Mouse (Mus musculus) hindbrain, embryonic 16.5 days (tissue): ENCODE measurements at regions not wholly inside any gene's neighbourhood (a gene's known extent, or its start where the extent isn't known, plus 50 kb on each side); places are given as distances from the start of the nearest gene placed in this dataset.
"Not testable (repeated sequence)": the region's sequence is repeated elsewhere in the genome, so short reads cannot be mapped to it uniquely, and the experiment has no call there.

Experiments
- ATAC-seq: fragments of 200-750 bp; cut with Nextera tagmentation; 2 replicates; pipeline ENCODE4 v1.8.0; 2017; ENCODE audit warnings: moderate TSS enrichment, moderate library complexity
- H3K27ac ChIP-seq: fragments of 300-500 bp; sonication (generic); 2 replicates; pipeline ENCODE4 v1.5.1; 2014; ENCODE audit warnings: low read depth, mild to moderate bottlenecking, control low read depth, low read length, moderate library complexity
- H3K27me3 ChIP-seq: fragments of 300-500 bp; sonication (generic); replicated peaks from 2 replicates; pipeline ENCODE4 v1.6.1; 2014; ENCODE audit warnings: low read length; ENCODE audit not compliant: control insufficient read depth, insufficient read depth
- H3K36me3 ChIP-seq: fragments of 300-500 bp; sonication (generic); 2 replicates; pipeline ENCODE4 v1.6.1; 2014; ENCODE audit warnings: mild to moderate bottlenecking, low read length, moderate library complexity, mixed read lengths; ENCODE audit not compliant: control insufficient read depth, insufficient read depth
- H3K4me1 ChIP-seq: fragments of 300-500 bp; sonication (generic); 2 replicates; pipeline ENCODE4 v1.6.1; 2014; ENCODE audit warnings: low read depth, low read length; ENCODE audit not compliant: control insufficient read depth, insufficient read depth
- H3K4me2 ChIP-seq: fragments of 300-500 bp; sonication (generic); 2 replicates; pipeline ENCODE4 v1.6.1; 2014; ENCODE audit warnings: mild to moderate bottlenecking, low read length, control low read depth, moderate library complexity
- H3K4me3 ChIP-seq: fragments of 300-500 bp; sonication (generic); 2 replicates; pipeline ENCODE4 v1.5.1; 2014; ENCODE audit warnings: mild to moderate bottlenecking, low read length, control low read depth, moderate library complexity
- H3K9ac ChIP-seq: fragments of 300-500 bp; sonication (generic); 2 replicates; pipeline ENCODE4 v1.6.1; 2014; ENCODE audit warnings: low read depth, mild to moderate bottlenecking, control low read depth, low read length, moderate library complexity
- H3K9me3 ChIP-seq: fragments of 300-500 bp; sonication (generic); 2 replicates; pipeline ENCODE4 v1.6.1; 2014; ENCODE audit warnings: mild to moderate bottlenecking, low read length, moderate library complexity; ENCODE audit not compliant: control insufficient read depth
- WGBS: fragments of 180-500 bp; shearing (Covaris S2); extraction: QIAGEN DNeasy Blood & Tissue Kit; methylation state at CpG from one replicate; pipeline ENCODE4 v1.1.7; 2014; 5-methylcytosine and 5-hydroxymethylcytosine counted together

DNA sequence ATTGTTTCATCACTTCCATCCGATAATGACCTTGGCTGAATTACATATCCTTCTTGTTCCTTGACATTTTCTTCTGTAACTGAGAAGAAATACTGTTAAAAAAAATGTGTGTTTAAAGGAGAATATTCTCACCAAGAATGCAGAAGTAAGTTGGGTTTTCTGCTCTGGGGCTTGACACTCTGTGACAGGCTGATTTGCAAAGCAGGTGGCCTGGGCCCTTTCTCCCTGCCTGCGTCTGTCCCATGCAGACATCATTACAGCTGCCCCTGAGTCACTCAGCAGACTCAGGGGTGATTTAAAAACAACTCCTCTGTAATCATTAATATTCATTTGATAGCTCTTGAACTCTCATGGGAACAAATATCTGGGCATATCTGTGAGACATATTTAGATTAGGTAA, 229.4 kb upstream of the Synpr start:
- ATAC-seq, result no peak

GRCm38 (mm10) chr14:13042536-13042935, 219.7 kb upstream of the Cadps start:
- H3K4me1 ChIP-seq, H3K4me2 ChIP-seq, H3K4me3 ChIP-seq, H3K27me3 ChIP-seq, ATAC-seq, H3K27ac ChIP-seq, H3K9me3 ChIP-seq, H3K9ac ChIP-seq, H3K36me3 ChIP-seq: not testable (repeated sequence)
- 48% methylated on average over 3 of the region's 3 CpGs for WGBS

More for the DNA sequence above, 229.4 kb upstream of the Synpr start:
- Histone ChIP-seq H3K4me3 (no peak overlapping the region), H3K4me2 (no peak overlapping the region), H3K27ac (no peak overlapping the region), H3K36me3 (no peaks in the 10 kb centered on the region), H3K4me1 (no peaks in the 10 kb centered on the region), H3K9me3 (no peaks in the 10 kb centered on the region), H3K9ac (no peak overlapping the region), H3K27me3 (no peaks in the 10 kb centered on the region)
- WGBS, result 71% methylated on average over 2 of the region's 2 CpGs

DNA sequence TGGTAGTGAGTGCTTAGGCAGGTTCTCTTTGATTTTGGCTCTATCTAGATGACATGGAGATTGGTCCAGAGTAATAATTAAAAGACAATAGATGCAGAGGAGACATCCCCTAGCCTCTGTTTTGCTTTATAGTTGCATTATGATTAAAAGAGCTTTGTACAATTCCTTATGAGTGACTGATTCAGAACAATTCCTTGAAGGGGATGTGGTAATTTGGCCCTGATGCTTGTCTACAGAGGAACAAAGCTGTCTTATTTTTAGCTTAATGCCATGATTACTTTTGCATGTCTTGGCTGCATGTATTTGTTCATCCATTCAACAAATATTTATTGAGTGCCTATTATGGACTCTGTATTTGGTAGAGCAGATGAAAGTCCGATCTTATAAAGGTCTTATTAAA, 218.9 kb upstream of the Cadps start:
- no peaks in the 10 kb centered on the region for H3K27me3 ChIP-seq
- no peak overlapping the region for H3K4me2 ChIP-seq
- H3K4me1 ChIP-seq, result no peaks in the 10 kb centered on the region
- H3K36me3 ChIP-seq, result no peaks in the 10 kb centered on the region
- no peak overlapping the region for H3K27ac ChIP-seq
- no peak overlapping the region for H3K4me3 ChIP-seq
- no peak overlapping the region for H3K9ac ChIP-seq
- 89% methylated on average over 1 of the region's 1 CpGs for WGBS
- no peaks in the 10 kb centered on the region for H3K9me3 ChIP-seq
- no peak for ATAC-seq

DNA sequence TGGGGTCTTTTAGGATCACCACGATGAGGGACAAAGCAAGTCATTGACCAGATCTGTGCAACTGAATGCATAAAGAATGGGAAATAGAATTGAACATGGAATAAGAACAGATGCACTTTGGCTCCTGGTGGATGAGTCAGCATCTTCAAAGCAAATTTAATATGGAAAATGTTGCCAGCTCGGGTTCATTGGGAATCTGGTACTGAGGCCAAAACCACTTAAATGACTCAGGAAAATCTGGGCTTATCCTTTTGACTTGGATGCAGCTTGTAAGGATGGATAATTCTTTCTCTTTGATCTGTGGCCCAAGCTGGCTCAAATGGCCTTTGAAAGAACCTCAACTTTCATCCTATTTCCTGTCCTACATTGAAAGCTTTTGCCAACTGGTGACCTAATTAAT, 217.3 kb upstream of the Cadps start:
- H3K4me1 ChIP-seq, result no peaks in the 10 kb centered on the region
- no peaks in the 10 kb centered on the region for H3K9me3 ChIP-seq
- H3K27me3 ChIP-seq, result no peaks in the 10 kb centered on the region
- no peak overlapping the region for H3K9ac ChIP-seq
- H3K27ac ChIP-seq, result no peak overlapping the region
- H3K36me3 ChIP-seq, result no peaks in the 10 kb centered on the region
- H3K4me2 ChIP-seq, result no peak overlapping the region
- 80% methylated on average over 2 of the region's 2 CpGs for WGBS
- no peak for ATAC-seq
- H3K4me3 ChIP-seq, result no peak overlapping the region

DNA sequence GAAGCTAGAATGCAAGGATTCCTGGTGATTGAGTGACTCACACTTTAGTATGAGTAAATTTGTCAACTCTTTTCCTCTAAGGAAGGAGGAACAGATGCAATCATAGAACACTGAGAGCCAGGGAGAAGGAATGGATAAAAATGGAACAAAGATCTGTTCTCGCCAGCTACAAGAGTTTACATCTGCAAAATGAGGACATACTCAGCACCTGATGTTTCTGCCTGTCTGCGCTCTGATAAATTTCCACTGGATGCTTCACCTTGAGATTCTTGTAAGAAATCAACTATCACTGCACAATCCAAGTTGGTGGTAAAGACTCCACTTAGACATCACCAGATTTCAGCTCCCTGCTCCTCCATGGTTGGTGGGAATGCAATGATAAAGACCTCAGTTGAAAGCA, 214.5 kb upstream of the Cadps start:
- 86% methylated on average over 2 of the region's 2 CpGs for whole genome bisulfite sequencing
- Histone ChIP-seq H3K9me3 (no peaks in the 10 kb centered on the region), H3K4me3 (no peak overlapping the region), H3K27me3 (no peaks in the 10 kb centered on the region), H3K36me3 (no peaks in the 10 kb centered on the region), H3K9ac (no peak overlapping the region), H3K4me1 (no peaks in the 10 kb centered on the region), H3K4me2 (no peak overlapping the region), H3K27ac (no peak overlapping the region)
- no peak for ATAC-seq

DNA sequence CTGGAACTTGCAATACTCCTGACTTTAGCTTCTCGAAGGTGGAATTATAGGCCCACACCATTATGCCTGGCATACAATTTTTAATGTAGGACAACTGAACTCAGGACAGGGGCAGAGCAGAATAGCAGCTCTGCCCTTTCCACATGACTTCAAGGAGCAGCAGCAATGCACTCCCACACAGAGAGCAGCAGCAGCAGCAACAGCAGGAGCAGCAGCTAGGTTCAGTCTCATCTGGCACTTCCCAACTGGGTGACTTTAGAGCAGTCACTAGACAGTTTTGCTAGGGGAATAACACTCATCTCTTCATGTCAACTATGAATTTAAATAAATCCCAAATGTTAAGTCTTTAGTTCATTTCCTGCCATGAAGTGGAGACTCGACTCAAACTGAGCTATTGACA, 206.9 kb upstream of the Cadps start:
- Histone ChIP-seq H3K4me2 (no peak overlapping the region), H3K9ac (no peak overlapping the region), H3K27ac (no peak overlapping the region), H3K36me3 (no peaks in the 10 kb centered on the region), H3K9me3 (no peaks in the 10 kb centered on the region), H3K4me1 (no peaks in the 10 kb centered on the region), H3K4me3 (no peak overlapping the region), H3K27me3 (no peaks in the 10 kb centered on the region)
- ATAC-seq, result no peak
- 86% methylated on average over 2 of the region's 2 CpGs for WGBS

DNA sequence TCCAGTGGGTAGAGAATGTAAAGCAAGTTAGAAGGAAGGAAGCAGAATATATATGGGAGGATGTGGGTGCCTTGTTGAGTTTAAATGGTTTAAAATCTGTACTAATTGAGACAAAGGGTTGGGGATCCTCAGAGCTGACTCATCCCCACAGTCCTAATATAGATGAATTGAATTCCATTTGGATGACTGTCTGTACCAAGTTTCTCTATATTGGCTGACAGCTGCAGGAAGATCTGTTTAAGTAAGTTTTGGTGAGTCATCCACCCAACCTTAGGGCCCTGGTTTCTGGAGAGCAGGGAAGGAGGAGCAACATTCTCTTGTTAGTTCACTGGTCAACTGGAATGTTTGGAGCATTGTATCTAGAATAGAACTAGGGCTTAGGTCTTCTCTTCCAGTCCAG, 199.9 kb upstream of the Cadps start:
- no peaks in the 10 kb centered on the region for H3K27me3 ChIP-seq
- H3K4me2 ChIP-seq, result no peak overlapping the region
- no peaks in the 10 kb centered on the region for H3K9me3 ChIP-seq
- no peak overlapping the region for H3K9ac ChIP-seq
- H3K4me3 ChIP-seq, result no peak overlapping the region
- H3K27ac ChIP-seq, result no peak overlapping the region
- H3K36me3 ChIP-seq, result no peaks in the 10 kb centered on the region
- no peak for ATAC-seq
- no peaks in the 10 kb centered on the region for H3K4me1 ChIP-seq

DNA sequence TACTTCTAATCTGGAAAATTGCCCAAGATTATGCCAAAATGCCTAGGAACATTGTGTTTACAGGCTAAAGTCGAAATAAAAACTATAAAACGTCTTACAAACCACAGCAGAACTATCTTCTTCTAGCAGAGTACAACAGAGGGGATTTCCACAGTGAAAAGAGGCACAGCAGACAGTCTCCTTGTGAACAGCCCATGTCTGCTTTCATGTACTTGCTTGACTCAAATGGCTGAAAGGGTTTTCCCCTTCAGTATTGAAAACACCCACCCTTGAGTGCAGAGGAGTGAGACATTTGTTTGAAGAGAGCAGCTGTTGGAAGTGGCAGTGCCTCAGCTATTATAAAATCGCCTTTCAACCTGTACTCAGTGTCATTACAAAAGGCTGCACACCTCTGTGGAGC, 188.2 kb upstream of the Cadps start:
- Histone ChIP-seq H3K9ac (no peak overlapping the region), H3K27me3 (no peaks in the 10 kb centered on the region), H3K27ac (no peak overlapping the region), H3K4me3 (no peak overlapping the region), H3K4me1 (no peaks in the 10 kb centered on the region), H3K9me3 (no peaks in the 10 kb centered on the region; the same call in 1 of the 2 replicates), H3K4me2 (no peak overlapping the region), H3K36me3 (no peaks in the 10 kb centered on the region)
- no peak for ATAC-seq
- 81% methylated on average over 3 of the region's 3 CpGs for WGBS

DNA sequence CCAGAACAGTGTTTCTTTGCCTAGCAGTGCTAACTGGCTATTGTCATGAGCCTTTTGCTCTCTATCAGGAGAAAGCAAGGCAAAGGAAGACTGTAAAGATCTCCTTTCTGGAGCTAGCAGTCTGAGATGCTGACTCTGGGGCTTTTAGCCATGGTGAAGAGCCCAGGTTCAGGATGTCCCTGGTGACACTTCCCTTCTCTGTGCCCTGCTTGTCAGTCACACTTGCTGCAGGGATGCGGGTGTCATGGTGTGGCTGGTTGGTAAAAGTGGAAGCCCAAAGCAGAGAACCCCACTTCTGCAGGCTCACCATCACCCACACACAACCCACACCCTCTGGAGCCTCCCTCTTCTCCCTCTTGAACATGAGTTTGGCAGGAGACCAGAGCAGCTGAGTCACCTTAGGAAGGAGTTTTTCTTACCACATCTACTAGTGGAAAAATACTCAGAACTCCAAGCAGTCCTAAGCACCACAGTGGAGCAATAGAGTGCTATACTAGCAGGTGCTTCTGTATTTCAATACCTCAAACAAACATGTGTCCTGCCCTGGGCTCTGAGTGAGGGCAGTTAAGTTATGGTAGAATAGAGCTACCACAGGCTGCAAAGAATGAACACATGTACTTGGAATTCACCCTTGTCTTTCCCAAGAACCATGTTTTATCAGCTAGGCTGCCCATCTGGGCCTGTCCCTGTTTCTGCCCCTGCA, 178.3 kb upstream of the Cadps start:
- 100% methylated on average over 1 of the region's 1 CpGs for WGBS
- no peak for ATAC-seq
- no peaks in the 10 kb centered on the region for H3K36me3 ChIP-seq

GRCm38 (mm10) chr14:12979416-12979815, 156.5 kb upstream of the Cadps start:
- no peaks in the 10 kb centered on the region for H3K27me3 ChIP-seq
- no peak for ATAC-seq
- H3K4me3 ChIP-seq, result no peak overlapping the region
- H3K9ac ChIP-seq, result no peak overlapping the region
- H3K4me1 ChIP-seq, result no peaks in the 10 kb centered on the region
- no peak overlapping the region for H3K27ac ChIP-seq
- no peak overlapping the region for H3K4me2 ChIP-seq
- H3K9me3 ChIP-seq, result no peaks in the 10 kb centered on the region
- no peaks in the 10 kb centered on the region for H3K36me3 ChIP-seq

More for the DNA sequence above, 178.3 kb upstream of the Cadps start:
- Histone ChIP-seq H3K4me2 (no peak overlapping the region), H3K4me1 (no peaks in the 10 kb centered on the region), H3K9ac (no peak overlapping the region), H3K4me3 (no peak overlapping the region), H3K27me3 (no peaks in the 10 kb centered on the region), H3K27ac (no peak overlapping the region), H3K9me3 (no peaks in the 10 kb centered on the region)
